Mouse (Mus musculus) neural tube, embryonic 14.5 days (tissue): Measurements from ENCODE around the gene Epha1. TPM values are rescaled to one million over a fixed set of nuclear protein-coding genes. Genes with fewer than 3 reads are reported as not detected.

ENCODE experiments used
- ATAC-seq: fragments of 200-750 bp; cut with Nextera tagmentation; 2 replicates; pipeline ENCODE4 v1.8.0; 2017; ENCODE audit warnings: low read depth, mild to moderate bottlenecking, moderate TSS enrichment, moderate library complexity
- H3K27ac ChIP-seq: fragments of 300-500 bp; sonication (generic); 2 replicates; pipeline ENCODE4 v1.5.1; 2014; ENCODE audit warnings: low read depth, mild to moderate bottlenecking, control low read depth, low read length, moderate library complexity, mixed read lengths
- H3K27me3 ChIP-seq: fragments of 300-500 bp; sonication (generic); 2 replicates; pipeline ENCODE4 v1.6.1; 2014; ENCODE audit warnings: low read length; ENCODE audit not compliant: control insufficient read depth, insufficient read depth
- H3K36me3 ChIP-seq: fragments of 300-500 bp; sonication (generic); 2 replicates; pipeline ENCODE4 v1.6.1; 2014; ENCODE audit warnings: low read length, mixed read lengths; ENCODE audit not compliant: control insufficient read depth, insufficient read depth
- H3K4me1 ChIP-seq: fragments of 300-500 bp; sonication (generic); 2 replicates; pipeline ENCODE4 v1.6.1; 2014; ENCODE audit warnings: low read length; ENCODE audit not compliant: control insufficient read depth, insufficient read depth
- H3K4me2 ChIP-seq: fragments of 300-500 bp; sonication (generic); 2 replicates; pipeline ENCODE4 v1.6.1; 2014; ENCODE audit warnings: mild to moderate bottlenecking, low read depth, low read length, control low read depth
- H3K4me3 ChIP-seq: fragments of 300-500 bp; sonication (generic); 2 replicates; pipeline ENCODE4 v1.5.1; 2014; ENCODE audit warnings: low read depth, low read length, control low read depth, mixed read lengths
- H3K9ac ChIP-seq: fragments of 300-500 bp; sonication (generic); replicated peaks from 2 replicates; pipeline ENCODE4 v1.6.1; 2014; ENCODE audit warnings: low read depth, mild to moderate bottlenecking, control low read depth, low read length, mixed read lengths
- H3K9me3 ChIP-seq: fragments of 300-500 bp; sonication (generic); 2 replicates; pipeline ENCODE4 v1.6.1; 2016; ENCODE audit warnings: low read length; ENCODE audit not compliant: control insufficient read depth
- WGBS: fragments of 180-500 bp; shearing (Covaris S2); extraction: QIAGEN DNeasy Blood & Tissue Kit; methylation state at CpG from one replicate; pipeline ENCODE4 v1.1.7; 2014; 5-methylcytosine and 5-hydroxymethylcytosine counted together
- polyA plus RNA-seq: library from polyadenylated mRNA; unstranded; fragments of >200 nt; fragmentation: Nextera tagmentation; extraction: Ambion mirVana; gene quantifications from 2 replicates; pipeline ENCODE4 v1.2.1, GENCODE M21; 2014

Gene Epha1
- polyA plus RNA-seq, 1 experiment from 2014 or later = 0.15 TPM

DNA sequence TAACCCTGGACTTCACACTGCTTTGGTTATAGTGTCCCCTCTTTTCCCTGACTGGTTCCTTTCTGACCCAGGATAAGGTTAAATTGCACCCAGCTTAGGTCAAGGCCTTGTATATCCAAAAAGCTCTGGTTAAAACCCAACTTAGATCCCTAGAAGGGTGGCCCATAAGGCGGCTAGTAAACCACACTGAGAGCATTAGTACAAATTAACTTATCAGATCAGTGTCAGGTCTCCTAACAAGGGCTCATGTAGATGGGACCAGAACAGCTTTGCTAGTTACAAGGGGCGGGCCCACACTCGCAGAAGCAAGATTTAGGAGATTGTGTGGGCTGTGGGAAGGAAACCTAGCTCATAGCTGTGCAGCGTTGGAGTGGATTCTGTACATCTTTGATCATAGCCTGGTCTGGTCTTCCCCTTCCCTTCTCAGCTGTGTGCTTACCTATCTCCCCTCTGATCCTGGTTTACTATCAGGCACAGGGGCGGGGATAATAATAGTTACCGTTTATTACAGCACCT is 3.5 kb upstream of the Epha1 start:
- H3K4me2 ChIP-seq = no peak overlapping the region
- 0 out of 2 replicates have a peak, but pooled peaks cover 4% of the 10 kb centered on the region for H3K4me1 ChIP-seq
- H3K9ac ChIP-seq = no peak overlapping the region
- no peak overlapping the region for H3K27ac ChIP-seq
- no peaks in the 10 kb centered on the region for H3K9me3 ChIP-seq
- H3K4me3 ChIP-seq = no peak overlapping the region
- no peak for ATAC-seq
- H3K27me3 ChIP-seq = 0 out of 2 replicates have a peak, but pooled peaks cover 5% of the 10 kb centered on the region
- H3K36me3 ChIP-seq = no peaks in the 10 kb centered on the region
- WGBS = 81% methylated on average over 6 of the region's 6 CpGs

DNA sequence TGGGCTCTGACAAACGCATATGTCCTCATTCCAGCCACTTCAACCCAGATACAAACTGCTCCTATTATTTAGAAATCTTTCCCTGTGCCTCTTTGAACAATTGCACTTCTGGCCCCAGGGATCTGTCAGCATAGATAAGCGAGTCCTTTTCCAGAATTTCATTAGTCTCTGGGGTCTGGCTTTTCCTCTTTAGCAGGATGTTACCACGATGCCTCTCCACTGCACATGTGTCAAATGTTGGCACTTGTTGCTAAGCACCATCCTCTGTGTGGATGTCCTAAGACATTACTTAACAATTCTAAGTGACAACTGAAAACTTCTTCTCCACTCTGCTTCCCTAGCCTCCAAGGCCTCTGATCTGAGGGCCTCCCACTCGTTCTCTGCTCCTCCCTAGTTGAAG is 2.9 kb upstream of the Epha1 start:
- WGBS = 46% methylated on average over 4 of the region's 4 CpGs
- Histone ChIP-seq H3K9ac (no peak overlapping the region), H3K4me1 (0 out of 2 replicates have a peak, but pooled peaks cover 4% of the 10 kb centered on the region), H3K4me2 (no peak overlapping the region), H3K27ac (no peak overlapping the region), H3K4me3 (no peak overlapping the region), H3K36me3 (no peaks in the 10 kb centered on the region), H3K9me3 (no peaks in the 10 kb centered on the region), H3K27me3 (0 out of 2 replicates have a peak, but pooled peaks cover 5% of the 10 kb centered on the region)
- ATAC-seq = no peak

DNA sequence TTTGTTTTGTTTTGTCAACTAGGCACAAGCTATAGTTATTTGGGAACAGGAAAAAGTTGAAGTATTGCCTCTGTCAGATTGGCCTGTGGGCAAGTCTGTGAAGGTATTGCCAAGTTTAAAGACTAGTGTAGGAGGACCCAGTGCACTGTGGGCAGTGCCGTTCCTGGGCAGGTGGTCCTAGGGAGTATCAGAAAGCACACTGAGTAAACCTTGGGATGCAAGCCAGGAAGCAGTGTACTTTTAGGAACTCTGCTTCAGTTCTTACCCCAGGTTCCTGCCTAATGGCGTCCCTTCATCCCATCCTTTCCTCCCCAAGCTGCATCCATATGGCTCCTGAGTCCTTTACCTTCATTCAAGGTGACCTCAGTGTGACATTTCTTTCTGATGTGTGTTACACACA is 2.1 kb upstream of the Epha1 start:
- Histone ChIP-seq H3K36me3 (no peaks in the 10 kb centered on the region), H3K9me3 (no peaks in the 10 kb centered on the region), H3K27ac (no peak overlapping the region), H3K9ac (no peak overlapping the region), H3K4me2 (no peak overlapping the region), H3K4me3 (no peak overlapping the region), H3K4me1 (0 out of 2 replicates have a peak, but pooled peaks cover 4% of the 10 kb centered on the region), H3K27me3 (0 out of 2 replicates have a peak, but pooled peaks cover 5% of the 10 kb centered on the region)
- WGBS = 85% methylated on average over 2 of the region's 2 CpGs
- ATAC-seq = no peak

DNA sequence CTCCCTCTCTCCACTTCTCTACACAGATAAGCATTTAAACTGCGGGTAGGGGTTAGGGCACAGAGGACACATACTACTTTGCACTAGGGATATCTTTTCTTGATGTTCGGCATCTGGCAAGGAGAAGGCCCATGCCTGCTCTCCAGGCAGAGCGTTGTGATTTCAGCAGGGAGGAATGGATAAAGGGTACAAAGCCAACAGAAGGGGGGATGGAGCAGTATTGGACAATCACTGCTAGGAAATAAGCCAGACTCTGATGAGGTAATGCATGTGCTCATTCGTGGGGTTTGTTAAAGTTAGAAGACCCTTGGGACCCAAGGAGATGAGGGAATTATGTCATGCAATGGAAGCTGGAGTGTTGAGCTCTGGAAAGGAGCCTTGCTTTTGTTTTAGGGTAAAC is 1.6 kb upstream of the Epha1 start:
- H3K27me3 ChIP-seq = 0 out of 2 replicates have a peak, but pooled peaks cover 5% of the 10 kb centered on the region
- H3K9me3 ChIP-seq = no peaks in the 10 kb centered on the region
- H3K4me2 ChIP-seq = no peak overlapping the region
- ATAC-seq = no peak
- WGBS = 83% methylated on average over 4 of the region's 4 CpGs
- no peak overlapping the region for H3K4me3 ChIP-seq
- 0 out of 2 replicates have a peak, but pooled peaks cover 4% of the 10 kb centered on the region for H3K4me1 ChIP-seq
- no peaks in the 10 kb centered on the region for H3K36me3 ChIP-seq
- H3K27ac ChIP-seq = no peak overlapping the region
- H3K9ac ChIP-seq = no peak overlapping the region

DNA sequence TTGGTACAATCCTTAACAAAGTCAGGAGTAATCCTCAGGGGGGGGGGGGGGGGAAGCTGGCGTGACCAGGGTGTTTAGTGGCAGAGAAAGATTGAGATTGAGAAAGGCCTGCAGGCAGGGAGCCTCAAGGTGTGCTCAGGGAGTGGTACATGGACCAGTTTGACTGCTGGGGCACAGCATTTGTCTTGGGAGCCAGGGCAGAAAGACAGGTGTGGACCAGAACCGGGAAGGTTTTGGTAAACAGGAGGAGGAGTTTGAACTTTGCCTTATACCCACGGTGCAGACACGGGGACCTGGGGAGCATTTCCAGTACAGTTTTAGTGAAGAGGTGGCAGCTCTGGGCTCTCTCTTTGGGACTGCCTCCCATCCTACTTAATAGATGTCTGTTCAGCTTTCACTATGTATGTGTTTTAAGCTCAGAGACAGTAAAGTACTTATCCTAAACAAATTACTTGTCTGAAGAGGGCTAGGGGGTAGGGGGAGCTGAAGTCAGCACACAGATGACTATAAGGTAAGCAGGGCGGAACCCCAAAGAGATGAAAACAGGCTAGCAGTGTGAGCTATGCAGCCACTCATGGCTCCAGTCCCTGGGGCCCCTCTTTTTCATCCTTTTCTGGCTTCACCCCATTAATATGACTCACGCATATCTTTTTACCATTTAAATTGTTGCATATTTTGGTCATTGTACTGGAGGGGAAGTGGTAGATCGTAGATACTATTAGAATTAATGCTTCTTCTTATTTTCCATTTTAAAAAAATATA is 782 bp upstream of the Epha1 start:
- H3K4me2 ChIP-seq = peak overlapping the region; percentile 96
- no peak overlapping the region for H3K4me3 ChIP-seq
- no peak overlapping the region for H3K9ac ChIP-seq
- WGBS = 43% methylated on average over 7 of the region's 7 CpGs
- ATAC-seq = 0 out of 2 replicates have a peak, but pooled peaks have one; percentile 8
- H3K27ac ChIP-seq = no peak overlapping the region
- no peaks in the 10 kb centered on the region for H3K36me3 ChIP-seq
- 0 out of 2 replicates have a peak, but pooled peaks cover 5% of the 10 kb centered on the region for H3K27me3 ChIP-seq
- 0 out of 2 replicates have a peak, but pooled peaks cover 4% of the 10 kb centered on the region for H3K4me1 ChIP-seq
- no peaks in the 10 kb centered on the region for H3K9me3 ChIP-seq

DNA sequence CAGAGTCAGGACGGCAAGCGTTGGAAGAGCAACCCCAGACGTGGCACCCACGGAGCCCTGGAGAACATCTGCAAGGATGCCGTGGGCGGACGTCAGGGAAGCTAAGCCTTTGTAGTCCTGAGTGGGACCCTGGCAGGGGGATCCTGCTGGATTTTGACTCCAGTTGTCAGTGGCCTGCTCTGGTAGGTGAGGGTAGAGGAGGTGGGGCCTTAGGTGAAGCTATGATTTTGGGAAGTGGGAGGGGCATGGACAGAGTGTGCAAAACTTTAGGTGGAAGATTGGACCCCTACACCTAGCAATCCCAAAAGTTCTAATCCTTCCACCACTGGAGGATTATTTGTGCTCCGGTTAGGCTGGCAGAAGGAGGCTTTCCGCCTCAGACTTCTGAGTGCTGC is 650 bp downstream of the Epha1 start:
- no peak overlapping the region for H3K27ac ChIP-seq
- no peak overlapping the region for H3K9ac ChIP-seq
- 0 out of 2 replicates have a peak, but pooled peaks cover 4% of the 10 kb centered on the region for H3K4me1 ChIP-seq
- WGBS = 14% methylated on average over 9 of the region's 9 CpGs
- H3K4me3 ChIP-seq = no peak overlapping the region
- 0 out of 2 replicates have a peak, but pooled peaks cover 5% of the 10 kb centered on the region for H3K27me3 ChIP-seq
- no peaks in the 10 kb centered on the region for H3K9me3 ChIP-seq
- no peaks in the 10 kb centered on the region for H3K36me3 ChIP-seq
- ATAC-seq = no peak
- H3K4me2 ChIP-seq = no peak overlapping the region; the same call in 1 of the 2 replicates

DNA sequence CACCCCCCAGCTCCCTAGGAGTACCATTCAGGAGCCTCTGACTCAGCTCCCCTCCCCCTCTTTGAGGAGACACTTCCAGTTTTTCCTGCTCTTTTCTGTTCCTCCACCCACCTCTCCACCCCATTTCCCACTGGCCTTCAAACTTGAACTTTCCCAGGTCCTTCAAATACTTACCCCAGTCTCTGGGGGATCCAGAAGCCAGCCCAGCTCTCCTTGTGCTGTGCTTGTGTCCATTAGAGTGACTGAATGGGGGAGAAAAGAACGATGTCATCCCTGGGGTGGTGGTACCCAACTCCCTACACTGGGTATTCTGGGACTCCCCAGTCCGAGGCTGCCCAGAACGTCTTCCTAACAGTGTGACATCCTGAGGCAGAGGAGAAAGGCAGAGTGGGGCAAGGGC is 1.1 kb downstream of the Epha1 start:
- Histone ChIP-seq H3K9ac (no peak overlapping the region), H3K9me3 (no peaks in the 10 kb centered on the region), H3K4me3 (no peak overlapping the region), H3K4me1 (0 out of 2 replicates have a peak, but pooled peaks cover 4% of the 10 kb centered on the region), H3K27me3 (0 out of 2 replicates have a peak, but pooled peaks cover 5% of the 10 kb centered on the region), H3K27ac (no peak overlapping the region), H3K4me2 (no peak overlapping the region), H3K36me3 (no peaks in the 10 kb centered on the region)
- WGBS = 5% methylated on average over 3 of the region's 3 CpGs
- peak; percentile 33; the same call in 1 of the 2 replicates for ATAC-seq

DNA sequence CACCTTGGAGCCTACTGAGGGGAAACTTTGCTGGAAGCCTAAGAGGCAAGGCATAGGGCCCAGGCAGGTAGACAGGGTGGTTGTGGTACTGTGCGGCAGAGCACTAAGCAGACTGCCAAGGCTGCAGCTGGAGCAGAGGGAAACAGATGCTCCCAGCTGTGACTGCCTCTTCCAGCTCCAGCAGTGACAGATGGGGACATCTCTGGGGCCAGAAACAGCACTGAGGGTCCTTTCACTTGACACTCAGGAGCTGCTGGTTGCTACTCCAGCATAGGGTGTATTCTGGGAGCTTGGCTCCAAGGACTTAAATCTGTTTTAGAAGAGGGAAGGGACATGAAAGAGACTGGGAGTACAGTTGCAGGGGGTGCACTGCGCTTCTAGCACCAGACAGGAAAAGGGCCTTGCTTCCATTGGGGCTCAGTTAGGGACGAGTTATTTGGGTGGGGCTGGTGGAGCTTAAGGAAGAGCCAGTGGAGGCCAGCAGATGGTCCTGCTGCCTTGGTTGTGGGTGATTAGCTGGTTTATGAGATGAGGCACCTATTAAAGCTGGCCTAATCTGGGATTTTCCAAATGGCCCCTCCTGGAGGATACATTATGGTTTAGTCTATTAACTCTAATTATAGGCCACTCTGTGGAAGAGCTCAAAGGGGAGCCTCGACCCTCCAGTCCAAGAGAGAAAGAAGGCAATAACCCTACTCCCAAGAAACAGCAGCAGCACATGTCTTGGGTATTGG is 2.3 kb downstream of the Epha1 start:
- Histone ChIP-seq H3K36me3 (no peaks in the 10 kb centered on the region), H3K9me3 (no peaks in the 10 kb centered on the region), H3K27me3 (0 out of 2 replicates have a peak, but pooled peaks cover 5% of the 10 kb centered on the region), H3K4me1 (0 out of 2 replicates have a peak, but pooled peaks cover 4% of the 10 kb centered on the region), H3K4me3 (no peak overlapping the region), H3K9ac (no peak overlapping the region), H3K27ac (no peak overlapping the region), H3K4me2 (no peak overlapping the region)
- ATAC-seq = no peak
- WGBS = 28% methylated on average over 4 of the region's 4 CpGs
